Mouse (Mus musculus) lung, adult 2 months (tissue): Measurements from ENCODE around the gene Cspg4.

Experiments used
- CTCF ChIP-seq: fragments of 200-500 bp; IDR thresholded peaks from 2 replicates; pipeline ENCODE4 v1.5.1; 2011; ENCODE audit warnings: mild to moderate bottlenecking, low read length, control low read depth; ENCODE audit not compliant: insufficient read depth
- POLR2A ChIP-seq: fragments of 200-500 bp; IDR thresholded peaks from 2 replicates; pipeline ENCODE4 v1.6.1; 2011; ENCODE audit warnings: low read depth, mild to moderate bottlenecking, control low read depth, low read length, borderline replicate concordance; ENCODE audit errors: extremely low read depth

- TF ChIP-seq POLR2A: no peak
- TF ChIP-seq CTCF: no peak
Observed at GRCm38 (mm10) chr9:56832900-56833299, 31.9 kb upstream of the Cspg4 start.
